Mouse (Mus musculus) megakaryocyte, embryonic 14.5 days (primary cell): ENCODE measurements at regions not wholly inside any gene's neighbourhood (a gene's known extent, or its start where the extent isn't known, plus 50 kb on each side); places are given as distances from the start of the nearest gene placed in this dataset.

Experiments used
- H3K27me3 ChIP-seq: replicated peaks from 2 replicates; pipeline ENCODE3; 2012; ENCODE audit warnings: inconsistent platforms
- H3K36me3 ChIP-seq: replicated peaks from 2 replicates; pipeline ENCODE3; 2012; ENCODE audit warnings: low read length, inconsistent platforms, mixed read lengths
- H3K4me1 ChIP-seq: 2 replicates; pipeline ENCODE4 v1.6.1; 2012; ENCODE audit warnings: inconsistent platforms
- H3K4me3 ChIP-seq: replicated peaks from 2 replicates; pipeline ENCODE3; 2012; ENCODE audit warnings: moderate library complexity, mild to moderate bottlenecking, inconsistent platforms
- H3K9me3 ChIP-seq: 2 replicates; pipeline ENCODE4 v1.6.1; 2012; ENCODE audit warnings: inconsistent platforms
- FLI1 ChIP-seq: IDR thresholded peaks from 2 replicates; pipeline ENCODE4 v1.6.1; 2012; ENCODE audit warnings: low read length, inconsistent platforms, mixed read lengths
- GATA1 ChIP-seq: IDR thresholded peaks from 3 replicates; pipeline ENCODE4 v1.6.1; 2012; ENCODE audit warnings: mixed read lengths, low read length, inconsistent platforms, borderline replicate concordance

- Histone ChIP-seq H3K36me3 (no peaks in the 10 kb centered on the region), H3K27me3 (peaks cover 92% of the 10 kb centered on the region), H3K4me1 (peaks cover 10% of the 10 kb centered on the region), H3K9me3 (no peaks in the 10 kb centered on the region), H3K4me3 (peak overlapping the region; percentile 83)
- TF ChIP-seq GATA1 = no peak
- no peak for TF ChIP-seq FLI1
These were observed 64.6 kb downstream of the Smug1 start for GRCm38 (mm10) chr15:103102068-103102840.

- peaks cover 92% of the 10 kb centered on the region for H3K27me3 ChIP-seq
These were observed 66.8 kb downstream of the Smug1 start for GRCm38 (mm10) chr15:103100121-103100520.

GRCm38 (mm10) chr15:103094457-103094856 is 72.4 kb downstream of the Smug1 start:
- no peaks in the 10 kb centered on the region for H3K36me3 ChIP-seq
- TF ChIP-seq GATA1 (no peak), FLI1 (no peak)

More at GRCm38 (mm10) chr15:103100121-103100520, 66.8 kb downstream of the Smug1 start:
- H3K9me3 ChIP-seq = no peaks in the 10 kb centered on the region
- peaks cover 10% of the 10 kb centered on the region for H3K4me1 ChIP-seq
- no peaks in the 10 kb centered on the region for H3K36me3 ChIP-seq
- H3K4me3 ChIP-seq = no peak overlapping the region
- TF ChIP-seq GATA1 = no peak
- no peak for TF ChIP-seq FLI1

GRCm38 (mm10) chr15:103093655-103094054 is 73.2 kb downstream of the Smug1 start:
- no peak overlapping the region for H3K4me3 ChIP-seq
- H3K4me1 ChIP-seq = no peaks in the 10 kb centered on the region; the same call in 1 of the 2 replicates
- H3K36me3 ChIP-seq = no peaks in the 10 kb centered on the region
- peaks cover 96% of the 10 kb centered on the region for H3K27me3 ChIP-seq
- no peak for TF ChIP-seq GATA1
- TF ChIP-seq FLI1 = no peak
- H3K9me3 ChIP-seq = peaks cover 7% of the 10 kb centered on the region

More at GRCm38 (mm10) chr15:103094457-103094856, 72.4 kb downstream of the Smug1 start:
- Histone ChIP-seq H3K4me1 (no peaks in the 10 kb centered on the region; the same call in 1 of the 2 replicates), H3K4me3 (no peak overlapping the region), H3K27me3 (peaks cover 94% of the 10 kb centered on the region), H3K9me3 (peaks cover 7% of the 10 kb centered on the region)

- TF ChIP-seq FLI1 (no peak), GATA1 (no peak)
- no peaks in the 10 kb centered on the region for H3K36me3 ChIP-seq
- no peak overlapping the region for H3K4me3 ChIP-seq
- H3K9me3 ChIP-seq = peaks cover 7% of the 10 kb centered on the region
- no peaks in the 10 kb centered on the region; the same call in 1 of the 2 replicates for H3K4me1 ChIP-seq
- peaks cover 98% of the 10 kb centered on the region for H3K27me3 ChIP-seq
These were observed 73.8 kb downstream of the Hoxc4 start for GRCm38 (mm10) chr15:103092496-103092895.

GRCm38 (mm10) chr15:103090280-103091164 is 71.8 kb downstream of the Hoxc4 start:
- Histone ChIP-seq H3K36me3 (no peaks in the 10 kb centered on the region), H3K4me1 (peaks cover 4% of the 10 kb centered on the region), H3K9me3 (peaks cover 7% of the 10 kb centered on the region), H3K4me3 (no peak overlapping the region), H3K27me3 (peaks cover 98% of the 10 kb centered on the region)
- TF ChIP-seq FLI1 (no peak), GATA1 (no peak)

- Histone ChIP-seq H3K9me3 (peaks cover 7% of the 10 kb centered on the region), H3K27me3 (peaks cover 97% of the 10 kb centered on the region), H3K4me3 (no peak overlapping the region), H3K36me3 (no peaks in the 10 kb centered on the region), H3K4me1 (peaks cover 4% of the 10 kb centered on the region)
- TF ChIP-seq FLI1 (no peak), GATA1 (no peak)
These were observed 71.1 kb downstream of the Hoxc4 start for GRCm38 (mm10) chr15:103089852-103090251.

- TF ChIP-seq GATA1 (no peak), FLI1 (no peak)
- Histone ChIP-seq H3K9me3 (peaks cover 7% of the 10 kb centered on the region), H3K27me3 (peaks cover 97% of the 10 kb centered on the region), H3K4me3 (no peak overlapping the region), H3K4me1 (peaks cover 4% of the 10 kb centered on the region), H3K36me3 (no peaks in the 10 kb centered on the region)
These were observed 70.7 kb downstream of the Hoxc4 start for GRCm38 (mm10) chr15:103089440-103089839.

- Histone ChIP-seq H3K27me3 (peaks cover 95% of the 10 kb centered on the region), H3K4me1 (peaks cover 4% of the 10 kb centered on the region; the same call in 1 of the 2 replicates), H3K4me3 (no peak overlapping the region), H3K36me3 (no peaks in the 10 kb centered on the region), H3K9me3 (no peaks in the 10 kb centered on the region)
- TF ChIP-seq GATA1 = no peak
These were observed 68.5 kb downstream of the Hoxc4 start for GRCm38 (mm10) chr15:103087204-103087603.
